Mouse (Mus musculus): Measurements from ENCODE around the gene Hist1h2bc. TPM values are rescaled to one million over a fixed set of nuclear protein-coding genes. Genes with fewer than 3 reads are reported as not detected.

The Hist1h2bc gene
- polyA plus RNA-seq, 1 experiment from 2014 or later: 115 TPM

DNA sequence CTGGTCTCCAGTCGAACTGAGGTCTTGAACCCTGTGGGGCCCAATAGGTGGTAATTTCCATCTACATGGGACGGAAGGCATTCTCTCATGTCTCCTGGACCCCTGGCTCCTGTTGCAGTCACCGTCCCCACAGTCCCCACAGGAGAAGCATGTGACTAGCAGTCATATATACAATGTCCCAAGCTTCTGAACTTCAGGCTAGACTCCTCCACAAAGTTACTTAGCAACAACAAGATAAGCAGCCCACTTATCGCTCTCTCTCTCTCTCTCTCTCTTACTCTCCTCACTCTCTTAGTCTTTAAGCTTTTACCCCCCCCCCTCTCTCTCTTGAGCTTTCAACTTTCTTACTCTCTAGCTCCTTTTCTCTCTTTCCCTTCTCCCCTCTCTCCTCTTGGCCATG lies 40.2 kb downstream of the Hist1h2bc start:
- DNase-seq (ENCODE audit: low spot score) (no peak), ATAC-seq (ENCODE audit: low FRiP score, low TSS enrichment) (no peak)
- 73% methylated on average over 4 of the region's 4 CpGs for WGBS
- H3K4me2 ChIP-seq (replicated peaks; ENCODE audit: low read depth): no peak overlapping the region
- H3K36me3 ChIP-seq (ENCODE audit: control insufficient read depth, insufficient read depth, low read length): no peaks in the 10 kb centered on the region
- no peaks in the 10 kb centered on the region for H3K27me3 ChIP-seq (ENCODE audit: control insufficient read depth, insufficient read depth, low read length)
- no peaks in the 10 kb centered on the region for H3K9me3 ChIP-seq (ENCODE audit: control insufficient read depth, low read length)
- TF ChIP-seq CTCF (IDR thresholded peaks at IDR 0.05; ENCODE audit: low read depth): no peak
- no peak for TF ChIP-seq EP300 (optimal IDR thresholded peaks at IDR 0.05)
- no peak overlapping the region for H3K4me3 ChIP-seq (ENCODE audit: low read depth, low read length)
- H3K27ac ChIP-seq (replicated peaks): no peak overlapping the region
- no peaks in the 10 kb centered on the region for H3K4me1 ChIP-seq (replicated peaks; ENCODE audit: control insufficient read depth, insufficient read depth)
- no peak overlapping the region for H3K9ac ChIP-seq (ENCODE audit: low read length)

DNA sequence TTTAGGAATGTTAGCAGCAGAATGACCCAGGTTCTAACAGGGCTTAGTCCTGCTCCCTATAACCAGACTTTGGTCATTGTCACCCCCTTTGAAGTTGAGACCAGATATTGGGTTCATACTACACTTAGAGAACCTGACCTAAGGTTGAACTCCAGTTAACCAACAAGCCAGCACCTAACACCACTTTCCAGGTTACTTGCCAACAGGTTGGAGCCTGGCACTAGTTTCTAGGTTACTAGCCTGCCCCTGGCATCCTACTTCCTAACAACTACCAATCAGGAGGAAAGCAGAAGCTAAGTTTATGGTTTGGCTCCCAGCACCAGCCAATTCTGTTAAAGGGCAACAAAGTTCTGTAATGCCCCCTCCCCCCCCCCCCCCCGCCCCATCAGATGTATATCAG lies 41.2 kb downstream of the Hist1h2bc start:
- Histone ChIP-seq H3K27ac (replicated peaks) (no peak overlapping the region), H3K4me3 (ENCODE audit: low read depth, low read length) (no peak overlapping the region), H3K4me1 (replicated peaks; ENCODE audit: control insufficient read depth, insufficient read depth) (no peaks in the 10 kb centered on the region), H3K9me3 (ENCODE audit: control insufficient read depth, low read length) (no peaks in the 10 kb centered on the region), H3K36me3 (ENCODE audit: control insufficient read depth, insufficient read depth, low read length) (no peaks in the 10 kb centered on the region), H3K27me3 (ENCODE audit: control insufficient read depth, insufficient read depth, low read length) (no peaks in the 10 kb centered on the region), H3K9ac (ENCODE audit: low read length) (no peak overlapping the region), H3K4me2 (replicated peaks; ENCODE audit: low read depth) (no peak overlapping the region)
- ATAC-seq (ENCODE audit: low FRiP score, low TSS enrichment): no peak
- whole genome bisulfite sequencing: 78% methylated on average over 1 of the region's 1 CpGs
- peak; percentile 10 for DNase-seq (ENCODE audit: low spot score)
- TF ChIP-seq EP300 (optimal IDR thresholded peaks at IDR 0.05) (no peak), CTCF (IDR thresholded peaks at IDR 0.05; ENCODE audit: low read depth) (no peak)

DNA sequence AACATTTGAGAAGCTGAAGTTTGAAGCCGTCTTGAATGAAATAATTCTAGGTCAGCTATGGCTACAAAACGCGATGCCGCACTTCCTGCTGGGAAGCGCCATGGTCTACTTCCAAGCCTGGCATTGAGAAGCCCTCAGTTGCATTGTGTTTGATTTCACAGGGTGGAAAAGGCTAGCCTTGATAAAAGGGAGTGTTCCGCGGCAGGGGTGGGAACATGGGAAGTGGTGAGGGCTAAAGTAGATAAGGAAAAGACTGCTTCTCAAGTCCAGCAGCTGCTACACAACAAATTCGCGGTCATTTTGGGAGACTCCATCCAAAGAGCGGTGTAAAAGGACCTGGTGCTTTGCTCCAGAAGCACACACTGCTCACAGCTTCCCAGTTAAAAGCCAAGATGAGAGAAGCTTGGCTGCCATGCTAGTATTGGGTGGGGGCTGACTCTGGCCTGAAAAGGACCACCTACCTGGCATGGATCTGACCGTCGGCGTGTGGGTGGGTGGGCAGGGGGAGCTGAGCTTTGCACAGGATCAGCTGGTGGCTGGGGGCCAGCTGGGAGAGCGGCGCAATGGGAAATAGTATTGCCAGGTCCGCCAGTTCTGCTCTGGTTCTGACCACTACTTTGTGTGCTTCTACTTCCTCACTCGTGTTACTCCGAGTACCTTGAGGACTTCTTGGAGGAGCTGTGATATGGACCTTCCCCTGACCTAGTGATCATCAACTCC lies 44.6 kb downstream of the Hist1h2bc start:
- Histone ChIP-seq H3K9ac (ENCODE audit: low read length) (no peak overlapping the region), H3K9me3 (ENCODE audit: control insufficient read depth, low read length) (no peaks in the 10 kb centered on the region), H3K27me3 (ENCODE audit: control insufficient read depth, insufficient read depth, low read length) (no peaks in the 10 kb centered on the region), H3K36me3 (ENCODE audit: control insufficient read depth, insufficient read depth, low read length) (no peaks in the 10 kb centered on the region), H3K4me2 (replicated peaks; ENCODE audit: low read depth) (no peak overlapping the region), H3K4me3 (ENCODE audit: low read depth, low read length) (no peak overlapping the region), H3K4me1 (replicated peaks; ENCODE audit: control insufficient read depth, insufficient read depth) (no peaks in the 10 kb centered on the region), H3K27ac (replicated peaks) (no peak overlapping the region)
- no peak for ATAC-seq (ENCODE audit: low FRiP score, low TSS enrichment)
- DNase-seq (ENCODE audit: low spot score): no peak
- WGBS: 86% methylated on average over 18 of the region's 18 CpGs
- no peak for TF ChIP-seq EP300 (optimal IDR thresholded peaks at IDR 0.05)

DNA sequence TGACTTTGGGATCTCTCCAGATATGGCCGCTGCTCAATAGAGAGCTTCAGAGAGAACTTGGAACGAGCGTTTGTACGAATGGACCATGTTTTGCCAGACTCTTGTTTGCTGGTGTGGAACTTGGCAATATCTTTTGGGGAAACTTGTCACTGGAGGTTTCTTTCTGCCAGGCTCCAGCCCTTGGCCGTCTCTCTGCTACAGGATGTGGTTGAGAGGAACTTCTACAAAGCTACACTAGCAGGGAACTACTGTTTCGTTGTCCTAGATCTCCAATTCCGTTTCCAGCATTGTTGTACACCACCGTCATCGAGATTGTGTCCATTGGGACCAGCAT lies 45.2 kb downstream of the Hist1h2bc start:
- H3K27ac ChIP-seq (replicated peaks): no peak overlapping the region
- H3K4me3 ChIP-seq (ENCODE audit: low read depth, low read length): no peak overlapping the region
- WGBS: 91% methylated on average over 9 of the region's 9 CpGs
- H3K4me1 ChIP-seq (replicated peaks; ENCODE audit: control insufficient read depth, insufficient read depth): no peaks in the 10 kb centered on the region
- H3K27me3 ChIP-seq (ENCODE audit: control insufficient read depth, insufficient read depth, low read length): no peaks in the 10 kb centered on the region
- H3K9ac ChIP-seq (ENCODE audit: low read length): no peak overlapping the region
- H3K4me2 ChIP-seq (replicated peaks; ENCODE audit: low read depth): no peak overlapping the region
- H3K36me3 ChIP-seq (ENCODE audit: control insufficient read depth, insufficient read depth, low read length): no peaks in the 10 kb centered on the region
- no peaks in the 10 kb centered on the region for H3K9me3 ChIP-seq (ENCODE audit: control insufficient read depth, low read length)
- ATAC-seq (ENCODE audit: low FRiP score, low TSS enrichment) (no peak), DNase-seq (ENCODE audit: low spot score) (no peak)
- TF ChIP-seq EP300 (optimal IDR thresholded peaks at IDR 0.05) (no peak), CTCF (IDR thresholded peaks at IDR 0.05; ENCODE audit: low read depth) (no peak)

DNA sequence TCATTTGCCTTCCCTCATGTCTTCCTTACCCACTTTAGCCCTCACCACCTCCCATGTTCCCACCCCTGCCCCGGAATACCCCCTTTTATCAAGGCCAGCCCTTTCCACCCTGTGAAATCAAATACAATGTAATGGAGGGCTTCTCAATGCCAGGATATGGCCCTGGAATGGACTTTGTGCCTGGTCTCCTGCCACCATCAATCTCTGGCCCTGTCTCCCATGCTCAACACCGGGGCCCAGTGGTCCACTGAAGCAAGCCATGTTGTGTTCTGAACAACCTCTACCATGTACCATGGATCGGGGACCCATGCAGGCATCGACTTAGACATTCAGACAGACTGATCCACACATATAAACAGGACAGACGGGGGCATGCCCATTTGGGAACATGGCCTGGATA lies 45.7 kb downstream of the Hist1h2bc start:
- no peak overlapping the region for H3K9ac ChIP-seq (ENCODE audit: low read length)
- WGBS: 90% methylated on average over 5 of the region's 5 CpGs
- no peaks in the 10 kb centered on the region for H3K36me3 ChIP-seq (ENCODE audit: control insufficient read depth, insufficient read depth, low read length)
- H3K4me2 ChIP-seq (replicated peaks; ENCODE audit: low read depth): no peak overlapping the region
- no peak for DNase-seq (ENCODE audit: low spot score)
- no peaks in the 10 kb centered on the region for H3K27me3 ChIP-seq (ENCODE audit: control insufficient read depth, insufficient read depth, low read length)
- H3K27ac ChIP-seq (replicated peaks): no peak overlapping the region
- no peaks in the 10 kb centered on the region for H3K9me3 ChIP-seq (ENCODE audit: control insufficient read depth, low read length)
- no peak for ATAC-seq (ENCODE audit: low FRiP score, low TSS enrichment)
- TF ChIP-seq CTCF (IDR thresholded peaks at IDR 0.05; ENCODE audit: low read depth) (no peak), EP300 (optimal IDR thresholded peaks at IDR 0.05) (no peak)
- no peaks in the 10 kb centered on the region for H3K4me1 ChIP-seq (replicated peaks; ENCODE audit: control insufficient read depth, insufficient read depth)
- no peak overlapping the region for H3K4me3 ChIP-seq (ENCODE audit: low read depth, low read length)

DNA sequence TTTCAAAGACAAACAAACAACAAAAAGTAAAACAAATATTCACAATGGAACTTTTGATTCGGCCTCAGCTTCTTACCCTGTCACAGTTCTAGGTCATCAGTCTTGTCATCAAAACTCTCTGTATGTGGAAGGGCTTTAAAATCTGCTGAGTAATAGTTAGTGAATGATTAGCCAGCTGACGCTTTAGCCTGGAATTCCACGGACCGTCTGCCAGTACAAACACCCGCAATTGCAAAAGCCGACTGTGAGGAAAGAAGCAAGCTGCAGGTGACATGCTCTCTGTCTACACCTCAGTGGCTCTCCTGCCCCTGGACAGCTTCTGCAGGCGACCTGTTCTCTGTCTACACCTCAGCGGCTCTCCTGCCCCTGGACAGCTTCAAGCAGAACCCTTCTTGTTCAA lies 46.5 kb downstream of the Hist1h2bc start:
- no peak for TF ChIP-seq EP300 (optimal IDR thresholded peaks at IDR 0.05)
- TF ChIP-seq CTCF (IDR thresholded peaks at IDR 0.05; ENCODE audit: low read depth): no peak
- Histone ChIP-seq H3K4me1 (replicated peaks; ENCODE audit: control insufficient read depth, insufficient read depth) (no peaks in the 10 kb centered on the region), H3K4me3 (ENCODE audit: low read depth, low read length) (no peak overlapping the region), H3K4me2 (replicated peaks; ENCODE audit: low read depth) (no peak overlapping the region), H3K9ac (ENCODE audit: low read length) (no peak overlapping the region), H3K9me3 (ENCODE audit: control insufficient read depth, low read length) (no peaks in the 10 kb centered on the region), H3K36me3 (ENCODE audit: control insufficient read depth, insufficient read depth, low read length) (no peaks in the 10 kb centered on the region), H3K27me3 (ENCODE audit: control insufficient read depth, insufficient read depth, low read length) (no peaks in the 10 kb centered on the region), H3K27ac (replicated peaks) (no peak overlapping the region)
- 19% methylated on average over 8 of the region's 8 CpGs for WGBS
- ATAC-seq (ENCODE audit: low FRiP score, low TSS enrichment) (peak; percentile 87), DNase-seq (ENCODE audit: low spot score) (peak; percentile 62)

All from stomach, postnatal 0 days (tissue).